ENCODE assay signal across 9 mouse cellular contexts in genomic region chr7:80653077-80653476, GRCm38 (mm10). TPM values are rescaled to one million over a fixed set of nuclear protein-coding genes. Genes with fewer than 3 reads are reported as not detected.
DNase-seq lines count a peak whose midpoint lies in the region; ATAC-seq and TF ChIP-seq lines count a peak whose summit lies in the region.
"Had no signal": no experiment of that assay in that cellular context is flagged by ENCODE, and none has a peak within 500 bp of the region (broad histone marks: within the 10 kb centered on the region; RNA-seq: fewer than 3 reads in every experiment).

No protein-coding gene starts in this region.

- H3K36me3 ChIP-seq in liver, embryonic 13.5 days, result no peaks in the 10 kb centered on the region
- H3K36me3 ChIP-seq in liver, embryonic 12.5 days, result no peaks in the 10 kb centered on the region
- H3K36me3 ChIP-seq in embryonic facial prominence, embryonic 15.5 days, result no peaks in the 10 kb centered on the region; the same call in 1 of the 2 replicates
- no peaks in the 10 kb centered on the region for H3K36me3 ChIP-seq in midbrain, embryonic 12.5 days

- TF ChIP-seq POLR2A in bone marrow, adult 2 months (IDR thresholded peaks at IDR 0.05; ENCODE audit: borderline replicate concordance, control insufficient read depth, low read depth, low read length), result no peak

- H3K4me1 ChIP-seq in liver, embryonic 13.5 days (replicated peaks), result peaks cover 51% of the 10 kb centered on the region
- peaks cover 64% of the 10 kb centered on the region for H3K4me1 ChIP-seq in liver, embryonic 12.5 days
- H3K4me1 ChIP-seq in bone marrow, adult 2 months (ENCODE audit: control insufficient read depth, insufficient read depth, low read length), result peaks cover 12% of the 10 kb centered on the region
- peaks cover 52% of the 10 kb centered on the region for H3K4me1 ChIP-seq in embryonic facial prominence, embryonic 15.5 days
- H3K4me1 ChIP-seq in midbrain, embryonic 12.5 days, result peaks cover 17% of the 10 kb centered on the region

- no peaks in the 10 kb centered on the region for H3K27me3 ChIP-seq in liver, embryonic 13.5 days
- no peaks in the 10 kb centered on the region for H3K27me3 ChIP-seq in liver, embryonic 12.5 days (replicated peaks)
- no peaks in the 10 kb centered on the region for H3K27me3 ChIP-seq in embryonic facial prominence, embryonic 15.5 days
- H3K27me3 ChIP-seq in midbrain, embryonic 12.5 days, result no peaks in the 10 kb centered on the region

- TF ChIP-seq CTCF in bone marrow, adult 2 months (IDR thresholded peaks at IDR 0.05; ENCODE audit: control insufficient read depth, insufficient read depth, low read length), result no peak

- peak overlapping the region; percentile 53; the same call in 1 of the 2 replicates for H3K27ac ChIP-seq in liver, embryonic 13.5 days
- no peak overlapping the region for H3K27ac ChIP-seq in liver, embryonic 12.5 days
- peak overlapping the region; percentile 22; the same call in 1 of the 2 replicates for H3K27ac ChIP-seq in bone marrow, adult 2 months (ENCODE audit: control insufficient read depth, insufficient read depth, low read depth, low read length, poor library complexity)
- peak overlapping the region; percentile 71 for H3K27ac ChIP-seq in embryonic facial prominence, embryonic 15.5 days (replicated peaks)
- H3K27ac ChIP-seq in midbrain, embryonic 12.5 days (replicated peaks), result peak overlapping the region; percentile 15

- no peak for ATAC-seq in liver, embryonic 13.5 days (ENCODE audit: low read depth)
- ATAC-seq in liver, embryonic 12.5 days, result no peak
- no peak for ATAC-seq in embryonic facial prominence, embryonic 15.5 days (ENCODE audit: insufficient number of reproducible peaks, low FRiP score, low TSS enrichment, low read depth)
- ATAC-seq in midbrain, embryonic 12.5 days (ENCODE audit: low FRiP score, low read depth), result no peak

- H3K9ac ChIP-seq in liver, embryonic 13.5 days, result no peak overlapping the region
- no peak overlapping the region for H3K9ac ChIP-seq in liver, embryonic 12.5 days
- no peak overlapping the region for H3K9ac ChIP-seq in embryonic facial prominence, embryonic 15.5 days
- no peak overlapping the region for H3K9ac ChIP-seq in midbrain, embryonic 12.5 days (replicated peaks)

- no peaks in the 10 kb centered on the region for H3K9me3 ChIP-seq in liver, embryonic 13.5 days (replicated peaks)
- no peaks in the 10 kb centered on the region for H3K9me3 ChIP-seq in liver, embryonic 12.5 days (replicated peaks)
- H3K9me3 ChIP-seq in embryonic facial prominence, embryonic 15.5 days (replicated peaks), result no peaks in the 10 kb centered on the region
- no peaks in the 10 kb centered on the region for H3K9me3 ChIP-seq in midbrain, embryonic 12.5 days

- intact Hi-C loops in left cerebral cortex, postnatal 36 days (cut with DNase I), result no loop called here

- WGBS in liver, embryonic 13.5 days (ENCODE audit: insufficient replicate concordance), result 78% methylated on average over 10 of the region's 10 CpGs
- WGBS in liver, embryonic 12.5 days (ENCODE audit: insufficient replicate concordance), result 77% methylated on average over 10 of the region's 10 CpGs
- WGBS in bone marrow, adult 2 months, result 72% methylated on average over 10 of the region's 10 CpGs
- WGBS in embryonic facial prominence, embryonic 15.5 days, result 36% methylated on average over 10 of the region's 10 CpGs
- 56% methylated on average over 10 of the region's 10 CpGs for WGBS in midbrain, embryonic 12.5 days

- no peak for DNase-seq in liver, embryonic 13.5 days
- DNase-seq in left cerebral cortex, postnatal 36 days (ENCODE audit: low spot score in 2 of 2), result no peak
- DNase-seq in gastrocnemius, postnatal 25 days, result no peak
- DNase-seq: embryo, embryonic 11 days; retina, postnatal 1 day had no signal

- no peak overlapping the region for H3K4me3 ChIP-seq in liver, embryonic 13.5 days (replicated peaks)
- H3K4me3 ChIP-seq in liver, embryonic 12.5 days, result no peak overlapping the region
- no peak overlapping the region for H3K4me3 ChIP-seq in bone marrow, adult 2 months (replicated peaks; ENCODE audit: control insufficient read depth, low read depth, low read length)
- no peak overlapping the region for H3K4me3 ChIP-seq in embryonic facial prominence, embryonic 15.5 days (replicated peaks)
- no peak overlapping the region for H3K4me3 ChIP-seq in midbrain, embryonic 12.5 days

- no peak overlapping the region for H3K4me2 ChIP-seq in liver, embryonic 13.5 days
- H3K4me2 ChIP-seq in liver, embryonic 12.5 days, result no peak overlapping the region
- H3K4me2 ChIP-seq in embryonic facial prominence, embryonic 15.5 days (replicated peaks), result no peak overlapping the region
- H3K4me2 ChIP-seq in midbrain, embryonic 12.5 days (replicated peaks), result no peak overlapping the region

RNA-seq across cellular contexts. Expression of gene Crtc3, which starts 35.6 kb away (rescaled TPM):
- 4.1 and 5.5 TPM in 2 replicates for polyA plus RNA-seq in liver, embryonic 13.5 days (2015; fragmentation: Nextera tagmentation; extraction: Ambion mirVana)
- polyA plus RNA-seq in liver, embryonic 12.5 days (2016; fragmentation: Nextera tagmentation; extraction: Ambion mirVana), result 7.0 and 7.1 TPM in 2 replicates
- 5.7 and 8.2 TPM in 2 replicates for polyA plus RNA-seq in bone marrow, adult 2 months (2011; ENCODE audit: insufficient read depth, insufficient read length, low replicate concordance, missing spikeins)
- polyA plus RNA-seq in embryonic facial prominence, embryonic 15.5 days (2015; fragmentation: Nextera tagmentation; extraction: Ambion mirVana), result 30.2 and 33.5 TPM in 2 replicates
- polyA plus RNA-seq in midbrain, embryonic 12.5 days (2016; fragmentation: Nextera tagmentation; extraction: Ambion mirVana), result 12.6 and 13.7 TPM in 2 replicates
- 10 to 100 TPM; 12.1 to 15.7 TPM for total RNA-seq in left cerebral cortex, postnatal 36 days (2021)
- 10 to 100 TPM; 10.4 to 10.5 TPM for total RNA-seq in gastrocnemius, postnatal 25 days (2021)
